Mouse (Mus musculus): ENCODE measurements at regions not wholly inside any gene's neighbourhood (a gene's known extent, or its start where the extent isn't known, plus 50 kb on each side); places are given as distances from the start of the nearest gene placed in this dataset.
A peak's percentile ranks its signal among the peaks of the same experiment; 100 is the strongest.

DNA sequence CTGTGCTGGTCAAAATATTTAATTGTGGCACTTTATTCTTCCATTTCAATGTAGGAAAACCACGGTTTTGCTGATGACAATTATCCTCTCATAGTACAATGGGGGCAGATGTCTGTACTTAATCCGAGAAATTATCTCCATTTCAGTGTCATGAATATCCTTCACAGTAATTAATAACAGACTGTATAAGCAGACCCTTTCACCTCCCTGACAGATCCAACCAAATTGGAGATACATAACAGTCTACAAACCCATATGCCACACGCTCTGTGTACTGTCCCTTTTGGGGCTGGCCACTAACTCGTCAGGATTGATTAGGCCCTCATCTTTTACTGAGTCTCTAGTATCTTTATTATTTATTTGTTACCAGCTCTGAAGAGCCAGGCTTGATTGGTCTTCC, 212.6 kb upstream of the Igfbp7 start:
- DNase-seq (ENCODE audit: low spot score in 2 of 2) = no peak

DNA sequence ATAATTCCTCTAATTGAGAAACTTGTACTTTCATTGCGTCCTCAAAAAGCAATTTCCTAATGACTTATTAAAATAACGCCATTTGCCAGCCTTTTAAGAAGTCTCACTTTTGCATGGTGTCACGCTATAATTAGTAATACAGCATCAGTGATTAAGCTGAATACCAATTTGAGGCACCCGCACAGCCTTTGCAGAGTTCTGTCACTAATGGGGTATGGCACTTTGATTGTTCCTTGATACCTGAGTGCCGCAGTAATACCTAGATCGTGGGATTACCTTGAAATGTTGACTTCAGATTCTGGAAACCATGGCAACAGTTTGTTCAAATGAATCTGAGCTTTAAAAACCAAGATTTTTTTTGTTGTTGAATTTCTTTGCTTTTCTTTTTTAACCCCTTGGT, 202.7 kb upstream of the Igfbp7 start:
- DNase-seq (ENCODE audit: low spot score in 2 of 2) = no peak

DNA sequence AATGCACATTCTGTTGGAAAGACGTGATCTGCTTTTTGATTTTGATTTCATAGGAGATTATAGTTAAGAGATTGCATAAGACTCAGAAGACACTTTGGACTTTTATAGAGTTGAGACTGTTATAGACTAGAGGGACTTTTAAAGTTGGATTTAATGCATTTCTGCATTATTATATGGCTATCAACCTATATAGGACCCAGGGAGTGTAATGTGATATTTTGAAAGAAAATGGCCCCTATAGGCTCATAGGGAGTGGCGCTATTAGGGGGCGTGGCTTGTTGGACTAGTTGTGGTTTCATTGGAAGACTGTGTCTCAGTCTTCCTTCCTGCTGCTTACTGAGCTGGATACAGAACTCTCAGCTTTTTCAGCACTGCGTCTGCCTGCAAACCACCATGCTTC, 186.9 kb upstream of the Igfbp7 start:
- no peak for DNase-seq (ENCODE audit: low spot score in 2 of 2)

DNA sequence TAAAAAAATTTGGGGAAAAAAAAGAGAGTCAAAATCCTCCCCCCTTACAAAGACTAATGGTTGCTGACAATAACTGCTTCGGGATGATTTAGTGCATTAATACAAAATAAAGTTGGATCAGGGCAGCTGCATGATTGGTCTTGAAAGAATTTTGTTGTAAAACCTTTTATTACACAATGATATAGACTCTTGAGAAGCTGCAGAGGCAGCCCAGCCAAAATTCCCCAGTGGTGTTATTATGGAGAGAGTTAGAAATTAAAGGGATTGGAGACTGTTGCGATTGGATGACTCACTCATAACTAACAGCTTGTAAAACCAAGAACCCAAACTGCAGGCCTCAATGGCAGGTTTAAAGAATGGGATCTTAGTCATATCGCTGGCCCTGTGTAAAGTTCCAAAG, 181.4 kb upstream of the Igfbp7 start:
- no peak for DNase-seq (ENCODE audit: low spot score in 2 of 2)

DNA sequence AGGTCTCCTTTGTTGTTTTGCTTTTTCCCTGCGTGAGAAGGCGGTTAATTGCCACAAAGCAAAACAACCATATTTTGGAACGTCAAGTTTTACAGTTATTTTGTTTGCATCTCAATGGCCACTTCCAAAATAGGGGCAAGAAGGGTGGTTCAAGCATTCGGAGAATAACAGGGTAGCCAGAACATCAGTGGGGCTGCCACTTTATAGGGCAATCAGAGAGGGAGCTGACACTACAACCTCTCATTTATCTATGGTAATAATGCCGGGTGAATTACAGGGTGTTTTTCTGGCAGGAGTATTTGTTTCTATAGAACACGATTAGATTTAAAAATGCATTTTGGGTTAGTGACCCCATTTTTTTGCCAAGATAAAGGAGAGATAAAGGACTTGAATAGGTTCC, 173.9 kb upstream of the Igfbp7 start:
- no peak for DNase-seq (ENCODE audit: low spot score in 2 of 2)

DNA sequence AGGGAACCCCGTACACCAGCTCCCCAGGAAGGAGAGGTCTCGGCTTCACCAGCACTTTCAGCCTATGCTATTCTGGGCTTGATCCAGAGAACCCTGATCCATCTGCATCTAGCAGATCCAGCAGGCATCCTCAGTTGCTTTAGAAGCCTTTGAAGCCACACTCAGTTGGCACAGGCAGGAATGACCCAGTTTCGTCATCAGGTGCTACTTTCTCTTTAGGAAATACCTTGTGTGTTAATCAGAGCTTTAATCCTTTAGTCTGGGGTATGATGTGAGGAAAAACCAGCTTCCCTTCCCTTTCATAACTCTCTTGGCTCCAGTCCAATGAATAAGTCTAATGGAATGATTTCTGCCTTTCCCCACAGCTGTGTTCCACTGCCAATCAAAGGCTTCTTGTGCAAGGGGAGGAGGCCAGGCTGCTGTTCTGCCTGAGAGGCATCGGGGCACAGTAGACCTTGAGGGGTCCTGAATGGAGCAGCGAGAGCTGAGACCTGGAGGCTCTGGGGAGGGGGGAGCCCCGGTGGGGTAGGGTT, 173.3 kb upstream of the Igfbp7 start:
- peak in 1 of 2 experiments; percentile 11 for DNase-seq (ENCODE audit: low spot score in 2 of 2)

DNA sequence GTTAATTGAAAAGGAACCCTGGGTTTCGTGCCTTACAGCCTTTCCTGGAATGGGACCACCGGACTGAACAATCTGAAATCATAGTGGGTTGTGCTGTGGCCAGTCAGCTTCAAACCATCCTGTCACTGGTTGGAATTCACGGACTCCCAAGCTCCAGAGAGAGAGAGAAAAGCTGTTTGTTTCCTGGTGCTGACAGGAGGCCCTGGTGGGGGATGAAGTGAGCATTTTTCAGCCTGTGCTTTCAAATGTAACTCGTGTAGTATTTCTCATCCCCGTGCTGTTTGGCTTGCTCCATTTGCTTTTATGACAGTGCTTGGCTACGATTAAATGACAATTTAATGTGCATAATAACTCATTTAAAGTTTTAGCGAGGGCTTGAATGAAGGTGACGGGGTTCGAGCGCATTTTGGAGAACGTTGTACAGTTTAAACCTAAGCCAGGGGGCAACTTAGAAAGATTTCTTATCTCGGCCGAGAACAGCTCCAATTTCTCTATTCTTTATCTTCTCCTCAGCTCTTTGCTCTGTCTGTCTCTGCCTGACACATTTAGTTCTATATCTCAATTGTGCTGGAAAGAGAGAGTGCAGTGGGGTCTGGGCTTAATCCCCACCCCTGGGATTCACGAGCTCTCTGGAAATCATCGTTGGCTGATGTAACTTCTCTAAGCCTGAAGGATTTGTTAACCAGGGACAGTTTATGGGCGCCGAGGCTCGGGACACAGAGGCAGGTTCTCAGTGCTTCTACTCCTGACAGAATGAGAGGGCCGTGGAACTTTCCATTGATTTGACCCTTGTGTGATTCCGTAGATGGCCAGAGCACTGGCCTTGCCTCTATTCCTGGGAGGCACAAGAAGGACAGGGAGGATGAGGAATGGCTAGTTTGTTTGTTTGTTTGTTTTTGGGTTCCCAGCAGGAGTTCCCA, 172.2 kb upstream of the Igfbp7 start:
- DNase-seq (ENCODE audit: low spot score in 2 of 2) = no peak

DNA sequence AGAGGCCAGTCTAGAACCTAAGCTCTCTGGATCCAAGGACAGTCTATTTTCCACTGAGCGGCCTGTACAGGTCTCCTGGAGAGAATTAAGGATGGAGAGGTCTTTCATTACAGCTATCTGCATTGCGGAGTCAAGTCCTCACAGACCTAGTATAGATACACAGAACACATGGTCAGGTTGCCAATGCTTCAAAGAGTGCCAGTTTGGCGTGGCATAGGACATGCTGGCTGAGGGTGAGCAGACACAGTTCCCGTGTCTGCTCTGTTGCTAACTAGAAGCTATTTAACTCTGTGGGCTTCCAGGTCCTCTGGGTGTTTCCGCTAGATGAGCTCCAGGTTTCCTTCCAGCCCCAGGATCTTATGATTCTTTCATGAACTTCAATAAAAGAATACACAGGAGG, 169.0 kb upstream of the Igfbp7 start:
- DNase-seq (ENCODE audit: low spot score in 2 of 2) = no peak

DNA sequence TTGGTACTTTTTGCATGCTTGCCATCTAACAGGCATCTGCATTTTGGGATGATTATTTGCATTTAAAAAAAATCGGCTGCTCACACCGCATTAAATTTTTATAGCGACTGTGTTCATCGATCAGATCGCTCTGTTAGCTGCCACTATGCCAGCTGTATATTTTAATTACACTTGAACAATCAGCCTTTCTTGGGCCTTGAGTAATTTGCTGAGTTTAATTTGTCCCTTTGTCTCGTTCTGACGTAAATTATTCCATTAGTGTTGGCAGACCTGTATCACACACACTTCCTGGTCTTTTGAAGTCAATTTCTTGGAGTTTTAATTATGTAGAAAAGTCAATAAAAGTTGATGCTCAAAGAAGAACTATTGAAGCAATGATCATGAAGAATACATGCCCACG, 167.9 kb upstream of the Igfbp7 start:
- DNase-seq (ENCODE audit: low spot score in 2 of 2) = no peak

DNA sequence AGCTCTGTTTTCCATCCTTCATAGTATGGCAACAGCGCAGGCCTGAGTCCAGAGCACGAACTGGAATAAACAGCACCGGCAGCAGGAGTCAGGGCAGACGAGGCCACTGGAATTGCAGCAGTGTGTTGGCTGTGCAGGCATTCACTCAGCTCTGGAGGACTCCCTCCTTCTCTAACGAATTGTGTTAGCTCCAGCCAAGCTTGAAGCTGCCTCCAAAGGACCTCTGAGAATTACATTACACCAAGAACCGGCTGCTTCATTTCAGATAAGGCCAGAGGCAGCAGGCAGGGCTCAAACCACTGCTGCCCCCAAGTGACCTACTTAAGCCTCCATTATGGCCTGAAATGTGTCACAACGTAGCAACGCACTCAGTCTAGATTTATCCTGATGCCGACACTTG, 162.5 kb upstream of the Igfbp7 start:
- no peak for DNase-seq (ENCODE audit: low spot score in 2 of 2)

DNA sequence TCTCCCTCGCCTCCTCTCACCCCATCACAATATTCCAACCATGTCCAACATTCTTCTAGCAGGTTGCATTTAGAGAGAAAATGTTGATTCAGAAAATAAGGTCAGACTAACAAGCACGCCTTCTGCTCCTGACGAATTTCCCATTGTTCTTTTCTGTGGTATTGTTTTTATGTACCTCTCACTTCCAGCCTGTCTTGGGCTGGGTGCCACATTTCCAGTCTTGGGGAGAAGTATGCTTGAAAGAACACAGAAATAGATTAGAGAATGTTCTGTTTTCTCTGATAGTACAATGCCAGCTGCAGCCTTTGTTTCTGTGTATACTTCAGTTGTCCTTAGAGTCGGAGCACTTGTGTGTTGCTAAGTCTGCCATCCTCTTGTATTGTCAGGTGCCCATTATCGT, 160.3 kb upstream of the Igfbp7 start:
- DNase-seq (ENCODE audit: low spot score in 2 of 2) = no peak

DNA sequence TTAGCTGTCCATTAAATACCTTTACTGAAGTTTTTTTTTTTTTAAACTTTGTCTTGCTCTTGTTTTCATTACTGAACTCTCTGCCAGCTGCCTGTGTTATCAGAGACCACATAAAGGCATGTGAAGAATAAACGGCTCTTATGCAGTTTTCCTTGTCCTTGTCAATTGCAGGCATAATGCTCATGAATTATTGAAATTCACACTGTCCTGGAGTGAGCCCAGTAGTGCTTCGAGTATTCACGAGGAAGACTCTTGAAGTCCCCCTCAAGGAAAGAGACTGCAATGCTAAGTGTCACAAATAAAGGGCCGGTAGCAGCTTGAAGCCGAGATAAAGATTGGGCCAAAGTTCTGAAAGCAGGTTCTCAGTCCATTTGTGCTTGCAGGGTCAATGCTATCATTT, 144.7 kb upstream of the Igfbp7 start:
- no peak for DNase-seq (ENCODE audit: low spot score in 2 of 2)

DNA sequence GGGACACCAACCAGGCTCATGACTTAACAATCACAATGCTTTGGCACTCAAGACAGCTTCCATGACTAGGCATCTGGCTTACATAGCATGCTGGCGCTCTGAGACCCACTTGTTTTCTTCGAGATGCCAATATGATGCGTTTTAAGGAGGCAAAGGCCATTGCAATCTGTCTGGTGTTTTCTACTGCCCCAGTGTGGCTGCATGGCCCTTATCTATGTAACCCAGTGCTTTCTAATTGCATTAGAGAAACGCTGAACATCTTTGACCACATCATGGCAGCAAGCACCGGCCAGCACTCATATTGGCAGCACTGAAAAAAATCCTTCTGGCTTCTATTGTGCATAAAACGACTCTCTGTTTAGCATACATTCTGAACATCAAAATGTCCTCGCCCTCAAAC, 144.2 kb upstream of the Igfbp7 start:
- DNase-seq (ENCODE audit: low spot score in 2 of 2) = no peak

DNA sequence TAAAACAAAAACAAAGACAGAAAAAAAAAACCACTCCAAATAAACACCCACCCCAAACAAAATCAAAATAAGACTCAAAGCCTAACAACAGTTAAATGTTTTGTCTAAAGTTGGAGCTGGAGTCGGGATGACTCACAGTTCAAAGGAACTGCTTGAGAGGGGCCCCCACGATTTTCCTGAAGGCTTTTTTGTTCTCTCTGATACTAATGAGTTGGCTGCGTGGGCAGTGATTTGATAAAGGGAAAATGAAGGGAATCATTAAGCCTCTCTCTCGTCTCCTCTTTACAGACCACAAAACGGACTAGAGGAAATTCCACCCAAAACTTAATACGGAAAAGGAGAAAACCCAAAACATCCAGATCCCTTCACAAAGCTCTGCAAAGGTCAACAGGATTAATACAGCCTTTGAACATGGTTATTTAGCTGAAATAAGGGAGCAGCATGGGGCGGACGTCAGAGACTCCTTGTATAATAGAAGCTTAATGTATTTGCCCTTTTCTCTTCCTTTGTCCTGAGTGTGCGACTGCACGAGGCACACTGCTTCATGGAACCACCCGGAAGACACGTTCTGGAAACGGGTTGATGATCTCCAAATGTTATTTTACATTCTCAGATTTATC, 138.3 kb upstream of the Igfbp7 start:
- DNase-seq (ENCODE audit: low spot score in 2 of 2) = no peak

DNA sequence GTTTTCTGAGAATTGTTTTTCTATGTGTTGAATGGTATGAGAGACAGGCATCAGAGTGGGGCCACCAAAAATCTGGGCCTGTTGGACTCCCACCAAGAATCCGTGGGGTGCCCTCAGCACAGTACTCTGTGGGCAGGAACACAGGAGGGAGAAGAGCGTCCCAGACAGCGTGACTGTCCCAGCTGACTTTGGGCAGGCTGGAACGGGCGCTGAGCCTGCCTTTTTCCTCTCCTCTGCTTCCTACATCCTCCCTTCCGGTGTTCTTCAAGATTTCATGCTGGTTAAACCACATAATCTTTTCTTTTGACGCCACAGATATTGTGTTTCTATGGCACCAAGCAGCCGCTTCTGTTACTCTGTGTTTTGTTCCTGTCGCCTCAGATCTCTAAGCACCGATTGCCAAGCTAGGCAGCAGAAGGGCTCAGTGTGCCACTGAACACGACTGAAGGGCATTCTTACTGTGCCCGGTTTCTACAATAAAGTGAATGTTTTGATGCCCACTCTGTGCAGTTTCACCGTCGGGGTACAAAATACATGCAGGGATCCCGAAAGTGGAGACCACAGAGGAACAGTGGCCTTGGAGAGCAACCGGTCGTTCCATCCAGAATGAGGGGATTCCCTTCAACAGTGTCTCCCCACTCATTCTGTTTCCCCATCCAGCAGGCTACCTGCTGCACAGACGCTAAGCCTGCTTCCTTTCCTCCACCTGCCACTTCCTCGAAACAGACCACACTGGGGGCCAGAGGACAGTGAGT, 124.6 kb upstream of the Igfbp7 start:
- no peak for DNase-seq (ENCODE audit: low spot score in 2 of 2)

DNA sequence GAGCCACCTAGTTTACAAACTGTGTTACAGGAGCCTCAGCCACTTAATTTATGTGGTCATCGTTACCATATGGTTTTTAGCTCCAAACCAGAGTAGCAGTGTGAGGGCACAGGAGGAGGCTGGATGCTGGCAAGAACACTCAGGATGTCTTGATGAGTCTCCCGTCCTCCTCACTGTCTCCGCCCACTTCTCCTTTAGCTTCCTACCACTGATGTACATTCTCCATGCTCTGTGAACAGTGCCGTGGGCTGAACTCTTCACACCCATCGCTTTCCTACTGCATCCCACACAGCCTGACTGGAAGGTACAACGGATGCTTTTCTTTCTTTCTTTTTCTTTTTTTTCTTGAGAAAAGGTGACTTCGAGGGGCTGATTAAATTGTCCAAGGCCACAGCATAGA, 122.5 kb upstream of the Igfbp7 start:
- no peak for DNase-seq (ENCODE audit: low spot score in 2 of 2)

DNA sequence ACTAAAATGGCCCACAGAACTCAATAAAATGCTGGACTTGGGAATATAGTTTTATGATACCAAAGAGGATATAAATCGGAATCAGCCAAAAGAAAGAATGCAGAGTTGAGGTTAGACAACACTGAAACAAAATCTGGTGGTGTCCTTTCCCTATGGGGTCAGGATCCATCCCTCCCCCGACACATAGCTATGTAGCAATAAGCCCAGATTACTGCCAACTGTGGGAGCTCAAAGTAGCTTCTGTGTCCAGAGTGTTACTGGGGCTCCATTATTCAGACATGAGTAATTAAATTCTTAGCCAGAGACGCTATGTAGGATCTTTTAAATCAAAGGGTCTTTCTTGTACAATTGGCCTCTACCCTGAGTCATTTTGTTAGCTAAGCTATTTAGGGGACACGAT, 109.4 kb upstream of the Igfbp7 start:
- DNase-seq (ENCODE audit: low spot score in 2 of 2) = no peak

DNA sequence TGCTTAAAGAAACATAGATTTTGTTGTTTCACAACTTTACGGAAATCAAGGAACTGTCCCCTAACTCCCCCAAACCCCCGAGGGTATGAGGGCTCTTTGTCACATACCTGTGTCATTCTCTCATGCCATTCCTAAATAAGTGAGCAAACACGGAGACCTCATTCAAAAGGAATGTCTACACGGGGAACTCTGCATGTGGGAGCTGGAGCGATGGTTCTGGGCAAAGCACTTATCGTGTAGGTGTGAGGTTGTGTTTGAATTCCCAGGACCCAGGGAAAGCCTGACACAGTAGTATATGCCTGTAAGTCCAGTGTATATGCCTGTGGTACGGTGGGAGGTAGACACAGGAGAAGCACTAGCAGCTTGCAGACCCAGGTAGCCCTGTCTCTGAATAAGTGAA, 107.6 kb upstream of the Igfbp7 start:
- DNase-seq (ENCODE audit: low spot score in 2 of 2) = no peak

DNA sequence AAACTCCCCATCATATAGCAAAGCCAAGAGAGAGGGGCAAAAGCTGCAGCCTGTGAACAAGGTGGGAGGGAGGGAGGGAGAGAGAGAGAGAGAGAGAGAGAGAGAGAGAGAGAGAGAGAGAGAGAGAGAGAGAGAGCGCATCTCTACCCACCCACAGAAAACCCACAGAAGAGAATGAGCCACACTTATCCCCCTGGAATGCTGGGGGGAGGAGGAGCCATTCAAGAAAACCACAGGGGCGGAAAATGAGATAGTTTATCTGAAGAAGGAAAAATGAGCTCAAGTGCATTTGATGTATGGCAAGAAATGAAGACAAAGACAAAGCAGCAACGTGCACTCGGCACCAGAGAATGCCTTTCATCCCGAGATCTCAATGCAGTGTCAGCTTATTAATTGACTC, 94.8 kb upstream of the Igfbp7 start:
- no peak for DNase-seq (ENCODE audit: low spot score in 2 of 2)

DNA sequence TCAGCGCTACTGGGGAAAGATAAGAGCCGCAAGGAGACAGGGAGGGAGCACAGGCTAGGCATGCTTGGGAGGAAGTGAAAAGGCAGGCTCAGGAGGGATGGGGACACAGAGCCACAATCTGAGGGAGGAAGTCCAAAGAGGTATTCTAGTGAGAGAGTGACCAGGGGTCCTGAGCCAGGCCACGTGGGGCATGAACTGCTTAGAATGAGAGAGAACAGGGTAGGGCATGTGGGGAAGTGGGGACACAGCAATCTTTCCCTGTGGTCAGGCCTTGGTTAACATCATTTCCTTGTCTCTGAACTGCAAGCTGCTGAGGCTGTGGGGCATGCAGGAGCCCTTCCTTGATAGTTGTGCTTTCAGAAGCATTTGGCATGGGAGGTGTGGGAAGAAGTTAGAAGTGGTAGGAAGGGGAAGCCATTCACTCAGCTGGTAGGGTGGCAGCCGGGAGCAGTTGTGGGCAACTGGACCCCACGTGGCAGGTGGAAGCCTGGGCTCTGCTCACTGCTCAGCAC, 92.2 kb upstream of the Igfbp7 start:
- no peak for DNase-seq (ENCODE audit: low spot score in 2 of 2)

DNA sequence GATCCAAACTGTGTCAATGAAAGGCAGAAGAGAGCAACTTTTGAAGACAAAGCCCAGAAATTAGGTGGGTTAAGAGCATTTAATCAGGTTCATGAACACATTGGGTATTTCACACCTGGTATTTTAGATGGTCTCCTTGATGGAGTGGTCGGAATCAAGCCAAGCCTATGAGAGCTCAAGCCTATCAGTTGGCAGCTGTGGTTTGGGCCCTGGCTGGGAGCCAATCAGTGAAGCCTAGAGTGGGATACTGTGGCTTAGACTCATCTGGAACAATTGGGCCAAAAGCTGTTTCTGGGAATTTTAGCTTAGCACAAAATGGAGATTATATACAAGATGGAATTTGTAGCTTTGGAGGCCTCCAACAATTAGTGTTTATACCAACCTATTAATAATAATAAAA, 86.8 kb upstream of the Igfbp7 start:
- DNase-seq (ENCODE audit: low spot score in 2 of 2) = no peak

DNA sequence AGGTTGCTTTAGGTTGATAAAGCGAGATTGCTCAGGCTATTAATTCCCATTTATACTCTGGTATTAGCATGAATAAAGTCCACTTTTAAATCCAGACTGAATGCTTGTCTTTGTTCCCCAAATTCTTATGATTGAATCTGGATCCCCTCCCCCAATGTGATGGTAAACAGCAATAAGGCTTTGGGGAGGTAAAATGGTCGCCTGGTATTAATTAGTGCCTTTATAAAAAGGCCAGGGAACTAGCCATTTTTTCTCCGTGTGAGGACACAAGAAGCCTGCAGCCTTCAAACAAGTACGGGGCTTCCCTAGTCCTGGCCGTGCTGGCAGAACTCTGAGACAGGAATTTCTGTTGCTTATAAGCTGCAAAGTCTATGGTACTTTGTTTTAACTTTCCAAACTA, 81.1 kb upstream of the Igfbp7 start:
- DNase-seq (ENCODE audit: low spot score in 2 of 2) = no peak
